Mouse (Mus musculus) megakaryocyte, embryonic 14.5 days (primary cell): ENCODE measurements around the gene Ppp2r3a.

ENCODE experiments used
- FLI1 ChIP-seq: IDR thresholded peaks from 2 replicates; pipeline ENCODE4 v1.6.1; 2012; ENCODE audit warnings: low read length, inconsistent platforms, mixed read lengths
- GATA1 ChIP-seq: IDR thresholded peaks from 3 replicates; pipeline ENCODE4 v1.6.1; 2012; ENCODE audit warnings: mixed read lengths, low read length, inconsistent platforms, borderline replicate concordance

DNA sequence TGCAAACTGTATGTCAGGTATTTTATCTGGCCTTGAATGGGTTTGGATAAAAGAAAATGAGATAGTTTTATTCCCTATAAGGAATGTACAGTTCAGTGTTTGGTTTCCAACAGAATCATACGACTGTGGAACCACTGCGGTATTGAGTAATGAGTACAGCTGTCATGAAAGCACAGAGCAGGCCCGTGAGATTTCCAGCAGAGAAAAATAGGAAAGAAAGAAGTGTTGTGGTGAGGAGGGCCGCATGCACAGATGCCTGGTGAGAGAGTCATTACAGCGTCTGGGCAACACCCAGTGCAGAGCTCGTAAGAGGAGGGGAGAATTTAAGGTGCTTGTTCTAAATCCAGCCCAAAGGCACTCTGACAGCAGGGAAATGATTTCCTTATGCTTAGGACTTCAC, 70.3 kb downstream of the Ppp2r3a start:
- TF ChIP-seq GATA1 (no peak), FLI1 (no peak)
